ENCODE assay signal across 26 mouse cellular contexts in the genomic region with DNA sequence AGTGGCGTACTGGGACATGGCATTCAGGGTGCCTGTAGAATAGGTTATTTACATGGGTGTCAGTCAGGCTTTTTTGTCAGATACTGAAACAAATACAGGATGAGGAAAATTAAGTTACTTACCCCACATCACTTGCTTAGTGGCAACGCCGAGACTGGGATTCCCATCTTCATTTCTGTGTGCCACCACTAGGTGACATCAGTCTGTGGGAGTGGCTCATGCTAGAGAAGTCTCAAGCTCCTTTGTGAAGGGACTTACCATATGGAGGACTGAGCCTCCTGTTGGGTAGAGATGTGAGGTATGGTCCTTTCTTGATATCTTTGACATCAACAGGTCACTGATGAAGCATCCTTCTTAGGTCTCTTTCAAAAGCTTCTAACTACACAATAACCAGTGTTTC.
A peak's percentile ranks its signal among the peaks of the same experiment; 100 is the strongest.
DNase-seq lines count a peak whose midpoint lies in the region; ATAC-seq and TF ChIP-seq lines count a peak whose summit lies in the region.
"Had no signal": no experiment of that assay in that cellular context is flagged by ENCODE, and none has a peak within 500 bp of the region (broad histone marks: within the 10 kb centered on the region; RNA-seq: fewer than 3 reads in every experiment).

No protein-coding gene starts in this region.

- H3K4me3 ChIP-seq in forebrain, postnatal 0 days (ENCODE audit: low read depth, low read length): no peak overlapping the region
- no peak overlapping the region for H3K4me3 ChIP-seq in forebrain, embryonic 14.5 days (ENCODE audit: low read depth, low read length)
- H3K4me3 ChIP-seq in liver, postnatal 0 days (ENCODE audit: low read depth, low read length): no peak overlapping the region
- H3K4me3 ChIP-seq in cortical plate, adult 2 months (ENCODE audit: insufficient read depth, low read length): no peak overlapping the region
- H3K4me3 ChIP-seq: embryonic facial prominence, embryonic 13.5 days; erythroblast, embryonic 14.5 days; forebrain, embryonic 12.5 days; gastrocnemius, adult 2 months; midbrain, embryonic 10.5 days; neural tube, embryonic 15.5 days; stomach, embryonic 15.5 days had no signal

- H3K27ac ChIP-seq in forebrain, postnatal 0 days (ENCODE audit: low read depth, low read length): no peak overlapping the region
- no peak overlapping the region for H3K27ac ChIP-seq in forebrain, embryonic 14.5 days (ENCODE audit: low read depth, low read length)
- no peak overlapping the region for H3K27ac ChIP-seq in liver, postnatal 0 days (ENCODE audit: low read depth)
- no peak overlapping the region for H3K27ac ChIP-seq in cortical plate, adult 2 months (ENCODE audit: insufficient read depth, low read length)
- H3K27ac ChIP-seq: embryonic facial prominence, embryonic 13.5 days; forebrain, embryonic 12.5 days; gastrocnemius, adult 2 months; midbrain, embryonic 10.5 days; neural tube, embryonic 15.5 days; stomach, embryonic 15.5 days had no signal

- no peak for TF ChIP-seq POLR2A in cortical plate, adult 2 months (IDR thresholded peaks at IDR 0.05; ENCODE audit: extremely low read depth, insufficient read depth, low read length)

- no peak overlapping the region for H3K4me2 ChIP-seq in forebrain, postnatal 0 days (ENCODE audit: low read depth)
- no peak overlapping the region for H3K4me2 ChIP-seq in forebrain, embryonic 14.5 days (ENCODE audit: low read length)
- H3K4me2 ChIP-seq in liver, postnatal 0 days (ENCODE audit: low read depth, low read length): no peak overlapping the region
- H3K4me2 ChIP-seq: embryonic facial prominence, embryonic 13.5 days; forebrain, embryonic 12.5 days; heart, embryonic 11.5 days; liver, embryonic 11.5 days; neural tube, embryonic 15.5 days; stomach, embryonic 15.5 days had no signal

- H3K9me3 ChIP-seq in forebrain, postnatal 0 days (ENCODE audit: low read length): no peaks in the 10 kb centered on the region
- H3K9me3 ChIP-seq in forebrain, embryonic 14.5 days (replicated peaks; ENCODE audit: control insufficient read depth, low read length): no peaks in the 10 kb centered on the region
- H3K9me3 ChIP-seq in liver, postnatal 0 days (ENCODE audit: low read length): no peaks in the 10 kb centered on the region
- H3K9me3 ChIP-seq: embryonic facial prominence, embryonic 13.5 days; forebrain, embryonic 12.5 days; midbrain, embryonic 10.5 days; neural tube, embryonic 15.5 days; stomach, embryonic 15.5 days had no signal

- H3K4me1 ChIP-seq in forebrain, postnatal 0 days (ENCODE audit: insufficient read depth): no peaks in the 10 kb centered on the region
- no peaks in the 10 kb centered on the region for H3K4me1 ChIP-seq in forebrain, embryonic 14.5 days (ENCODE audit: control insufficient read depth, insufficient read depth, low read length)
- H3K4me1 ChIP-seq in liver, postnatal 0 days (ENCODE audit: insufficient read depth): no peaks in the 10 kb centered on the region
- peaks cover 6% of the 10 kb centered on the region; the same call in 1 of the 2 replicates for H3K4me1 ChIP-seq in cortical plate, adult 2 months (ENCODE audit: control insufficient read depth, insufficient read depth, low read length)
- H3K4me1 ChIP-seq: embryonic facial prominence, embryonic 13.5 days; neural tube, embryonic 15.5 days; stomach, embryonic 15.5 days had no signal

- peak; percentile 32; the same call in 1 of the 2 replicates for TF ChIP-seq CTCF in forebrain, postnatal 0 days (IDR thresholded peaks at IDR 0.05; ENCODE audit: low read depth)
- 0 out of 2 replicates have a peak, but pooled peaks have one; percentile 5 for TF ChIP-seq CTCF in liver, postnatal 0 days (IDR thresholded peaks at IDR 0.05; ENCODE audit: low read depth)
- peak; percentile 9; the same call in 1 of the 2 replicates for TF ChIP-seq CTCF in cortical plate, adult 2 months (IDR thresholded peaks at IDR 0.05; ENCODE audit: extremely low read depth, insufficient read depth, low read length)

- no peaks in the 10 kb centered on the region for H3K27me3 ChIP-seq in forebrain, postnatal 0 days (ENCODE audit: insufficient read depth, low read length)
- H3K27me3 ChIP-seq in forebrain, embryonic 14.5 days (replicated peaks; ENCODE audit: control insufficient read depth, insufficient read depth, low read length): no peaks in the 10 kb centered on the region
- H3K27me3 ChIP-seq in liver, postnatal 0 days (ENCODE audit: insufficient read depth, low read length): no peaks in the 10 kb centered on the region
- H3K27me3 ChIP-seq: embryonic facial prominence, embryonic 13.5 days; forebrain, embryonic 12.5 days; neural tube, embryonic 15.5 days; Patski; stomach, embryonic 15.5 days had no signal

- no peaks in the 10 kb centered on the region for H3K36me3 ChIP-seq in forebrain, postnatal 0 days (ENCODE audit: insufficient read depth)
- H3K36me3 ChIP-seq in forebrain, embryonic 14.5 days (ENCODE audit: control insufficient read depth, insufficient read depth, low read length): no peaks in the 10 kb centered on the region
- H3K36me3 ChIP-seq in liver, postnatal 0 days (replicated peaks; ENCODE audit: insufficient read depth, low read length): no peaks in the 10 kb centered on the region
- H3K36me3 ChIP-seq: embryonic facial prominence, embryonic 13.5 days; forebrain, embryonic 12.5 days; G1E; midbrain, embryonic 10.5 days; stomach, embryonic 15.5 days had no signal

- DNase-seq in forebrain, postnatal 0 days: no peak
- no peak for DNase-seq in forebrain, embryonic 14.5 days (ENCODE audit: low spot score)
- DNase-seq in liver, postnatal 0 days: no peak
- DNase-seq in liver: no peak
- peak; percentile 4 for DNase-seq in R1 (ENCODE audit: low read depth, low spot score)
- no peak for DNase-seq in kidney, postnatal 4 days
- DNase-seq: adrenal gland, postnatal 10 days; cerebellum, adult 9-11 months; gastrocnemius, adult 2 months; lung, adult 2 months; right cerebral cortex, adult 18-20 months; thymus, adult 18-20 months; thymus, postnatal 4 days had no signal

- TF ChIP-seq EP300 in liver, postnatal 0 days (IDR thresholded peaks at IDR 0.05; ENCODE audit: low read depth): no peak

- 76% methylated on average over 3 of the region's 3 CpGs for WGBS in forebrain, postnatal 0 days
- 81% methylated on average over 3 of the region's 3 CpGs for whole genome bisulfite sequencing in forebrain, embryonic 14.5 days
- WGBS in liver, postnatal 0 days (ENCODE audit: insufficient replicate concordance): 72% methylated on average over 3 of the region's 3 CpGs

- H3K9ac ChIP-seq in forebrain, postnatal 0 days: no peak overlapping the region
- no peak overlapping the region for H3K9ac ChIP-seq in forebrain, embryonic 14.5 days (ENCODE audit: low read length)
- H3K9ac ChIP-seq in liver, postnatal 0 days (replicated peaks): no peak overlapping the region
- H3K9ac ChIP-seq: embryonic facial prominence, embryonic 13.5 days; forebrain, embryonic 12.5 days; neural tube, embryonic 15.5 days; stomach, embryonic 15.5 days had no signal

- ATAC-seq in forebrain, postnatal 0 days: no peak
- ATAC-seq in forebrain, embryonic 14.5 days: no peak
- no peak for ATAC-seq in liver, postnatal 0 days
- ATAC-seq: activated CD4-positive, CD25-positive, alpha-beta regulatory T cell, adult 4 months; intestine, postnatal 0 days; Patski had no signal
